ENCODE assay signal across 1 mouse cellular context in genomic region chr2:112510140-112510539, GRCm38 (mm10).
TF ChIP-seq lines count a peak whose summit lies in the region.

No protein-coding gene starts in this region.

TF ChIP-seq in MEL, 35 proteins besides CTCF, POLR2A, EP300 and RAD21 (continued from another document):
- TF ChIP-seq MAFK (IDR thresholded peaks at IDR 0.05; ENCODE audit: borderline replicate concordance, low read depth, low read length): peak; percentile 77; the same call in 1 of the 2 replicates
- no peak for TF ChIP-seq ZKSCAN1 (IDR thresholded peaks at IDR 0.05; ENCODE audit: low read depth, low read length)
- 0 out of 2 replicates have a peak, but pooled peaks have one; percentile 45 for TF ChIP-seq E2F4 (IDR thresholded peaks at IDR 0.05; ENCODE audit: borderline replicate concordance, low read depth, low read length)
- peak; percentile 75; the same call in 1 of the 2 replicates for TF ChIP-seq MYC (IDR thresholded peaks at IDR 0.05; ENCODE audit: low read depth, low read length)
